Mouse (Mus musculus) thymus, postnatal 14 days (tissue): Measurements from ENCODE around the gene Lect2.
A peak's percentile ranks its signal among the peaks of the same experiment; 100 is the strongest.

ENCODE experiments used
- DNase-seq: peaks from one replicate; pipeline ENCODE4 v3.0.0; 2021

Lect2 gene

DNA sequence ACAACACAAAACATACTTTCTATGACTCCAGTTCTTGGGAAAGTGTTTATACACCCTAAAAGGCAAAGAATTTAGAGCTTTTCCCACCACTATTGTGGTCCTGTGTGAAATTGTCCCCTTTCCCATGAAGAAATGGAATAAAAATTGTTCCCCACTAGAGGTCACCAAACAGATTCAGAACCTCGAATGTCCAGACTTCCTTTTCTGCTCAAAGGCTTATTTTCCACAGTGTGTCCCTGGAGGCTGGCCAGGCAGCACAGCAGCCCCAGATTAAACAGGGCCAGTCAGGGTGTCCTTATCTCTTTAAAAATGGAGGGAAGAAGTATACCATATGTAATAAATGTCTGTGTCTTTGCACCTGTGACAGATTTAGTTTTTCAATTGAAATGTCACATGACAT, 7.7 kb upstream of the Lect2 start:
- DNase-seq = no peak

- peak; percentile 64 for DNase-seq
Measured at GRCm38 (mm10) chr13:56554409-56554808, 6.1 kb upstream of the Lect2 start.

DNA sequence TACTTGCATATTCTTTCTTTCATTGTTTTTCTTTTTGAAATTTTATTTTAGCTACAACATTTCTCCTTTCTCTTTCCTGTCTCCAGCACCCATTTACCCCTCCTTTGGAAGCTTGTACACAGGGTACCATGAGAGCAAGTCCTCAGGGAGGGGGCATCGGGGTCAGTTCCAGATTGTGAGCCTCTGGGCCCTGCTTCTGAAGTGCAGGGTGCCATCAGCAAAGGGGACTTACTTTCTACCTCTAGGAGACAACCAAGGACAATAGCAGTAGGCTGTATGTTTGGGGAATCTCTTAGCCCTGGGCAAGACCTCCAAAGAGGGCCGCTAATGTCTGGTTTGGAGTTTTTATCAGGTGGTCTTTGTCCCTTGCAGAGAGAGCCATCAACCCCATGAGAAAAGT, 5.6 kb upstream of the Lect2 start:
- no peak for DNase-seq

GRCm38 (mm10) chr13:56551661-56552060, 3.4 kb upstream of the Lect2 start:
- no peak for DNase-seq

DNA sequence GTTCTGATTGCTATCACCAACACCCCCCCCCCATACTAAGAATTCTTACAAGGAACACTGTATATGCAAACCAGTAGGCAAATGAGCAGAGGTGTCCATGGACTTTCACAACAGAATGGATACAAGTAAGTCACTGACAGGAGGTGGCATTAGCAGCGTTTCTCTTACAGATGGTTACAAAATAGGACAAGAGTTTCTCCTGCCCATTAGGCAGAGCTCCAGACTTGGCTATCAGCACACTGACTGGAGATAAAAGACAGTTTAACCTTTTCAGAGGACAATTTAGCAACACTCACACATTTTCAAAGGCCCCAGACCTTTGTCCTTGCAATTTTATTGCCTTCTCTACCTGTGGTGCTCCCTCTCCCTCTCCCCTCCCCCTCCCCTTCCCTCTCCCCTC, 2.3 kb upstream of the Lect2 start:
- DNase-seq = no peak

DNA sequence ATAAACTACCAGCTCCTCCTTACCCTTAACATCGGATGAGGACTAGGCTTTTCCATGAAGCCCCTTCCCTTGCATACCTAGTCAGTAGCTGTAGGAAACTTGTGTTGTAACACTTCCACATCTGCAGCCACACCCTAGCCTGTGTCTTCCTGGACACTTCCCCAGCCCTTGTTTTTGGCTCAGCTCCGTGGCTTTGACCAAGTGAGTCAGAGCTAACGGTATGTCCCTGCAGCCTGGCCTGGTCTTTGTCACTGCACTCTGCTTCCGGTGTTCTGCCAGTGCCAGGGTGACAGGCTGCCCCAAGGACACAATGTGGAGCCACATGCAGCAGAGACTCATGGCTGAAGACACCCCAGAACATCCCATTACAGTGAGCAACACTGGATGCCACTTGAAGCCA, 1.1 kb upstream of the Lect2 start:
- DNase-seq = no peak

DNA sequence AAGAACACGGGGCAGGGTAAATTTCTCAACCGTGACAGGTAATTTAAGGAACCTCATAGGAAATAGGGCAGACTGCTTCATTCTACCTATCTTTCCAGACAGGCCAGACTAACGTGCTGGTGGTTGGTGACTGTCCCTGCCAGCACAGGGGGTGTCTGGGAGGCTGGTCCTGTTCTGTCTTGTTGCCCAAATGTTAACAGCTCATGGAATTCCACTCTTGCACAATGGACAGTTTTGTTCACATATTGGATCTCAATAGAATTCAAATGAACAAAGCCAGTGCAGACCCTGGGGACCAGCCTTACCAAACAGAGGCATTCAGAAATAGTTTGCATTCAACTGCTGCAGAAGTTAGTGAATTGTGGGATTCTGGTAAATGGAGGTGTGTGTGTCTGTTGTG, 3.3 kb downstream of the Lect2 start:
- DNase-seq = no peak

- DNase-seq = no peak
Measured at GRCm38 (mm10) chr13:56543805-56544204, 4.5 kb downstream of the Lect2 start.

DNA sequence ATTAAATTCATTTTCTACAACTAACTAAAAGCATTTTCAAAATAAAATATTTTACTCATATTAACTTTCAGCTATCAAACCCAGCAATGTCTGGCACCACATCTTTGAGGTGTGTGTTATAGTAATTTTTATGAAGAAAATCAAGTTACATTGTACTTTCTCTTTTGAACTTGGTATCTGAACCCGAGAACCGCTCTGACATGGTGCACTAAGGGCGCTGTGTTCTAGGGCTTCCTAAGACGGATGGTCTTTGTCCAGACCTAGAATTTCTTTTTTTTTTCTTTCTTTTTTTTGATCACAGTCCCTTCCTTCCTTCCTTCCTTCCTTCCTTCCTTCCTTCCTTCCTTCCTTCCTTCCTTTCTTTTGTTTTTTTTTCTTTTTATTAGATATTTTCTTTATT, 8.5 kb downstream of the Lect2 start:
- DNase-seq = peak; percentile 50

GRCm38 (mm10) chr13:56537026-56537425, 11.3 kb downstream of the Lect2 start:
- DNase-seq = no peak

DNA sequence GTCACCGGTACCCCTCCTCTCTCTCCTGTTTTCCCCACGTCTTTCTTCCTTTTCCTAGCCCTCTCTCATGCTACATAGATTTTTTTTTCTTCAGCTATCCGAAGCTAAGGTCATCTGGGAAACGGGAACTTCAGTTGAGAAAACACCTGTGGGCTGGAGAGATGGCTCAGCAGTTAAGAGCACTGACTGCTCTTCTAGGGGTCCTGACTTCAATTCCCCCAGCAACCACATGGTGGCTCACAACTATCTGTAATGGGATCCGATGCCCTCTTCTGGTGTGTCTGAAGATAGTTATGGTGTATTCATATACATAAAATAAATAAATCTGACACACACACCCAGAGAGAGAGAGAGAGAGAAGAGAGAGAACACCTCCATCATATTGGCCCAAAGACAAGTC, 12.7 kb downstream of the Lect2 start:
- DNase-seq = peak; percentile 51

DNA sequence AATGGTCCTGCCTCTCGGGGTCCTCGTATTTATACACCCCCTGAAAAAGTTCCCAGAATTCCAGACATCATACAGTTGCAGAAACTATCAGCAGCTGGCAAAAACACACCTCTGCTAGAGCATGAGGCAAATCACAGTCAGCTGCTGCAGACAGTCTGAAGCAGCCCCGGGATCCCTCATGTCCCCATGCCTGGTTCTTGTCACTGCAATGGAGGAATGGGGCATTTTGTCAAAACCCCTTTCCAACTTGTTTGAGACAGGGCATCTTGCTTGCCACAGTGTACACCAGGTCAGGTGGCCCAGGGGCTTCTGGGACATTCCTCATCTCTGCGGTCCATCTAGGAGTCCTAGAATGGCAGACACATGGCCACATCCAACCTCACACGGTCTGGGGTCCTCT, 13.4 kb downstream of the Lect2 start:
- no peak for DNase-seq

GRCm38 (mm10) chr13:56529685-56530084, 18.6 kb downstream of the Lect2 start:
- no peak for DNase-seq

GRCm38 (mm10) chr13:56529031-56529430, 19.3 kb downstream of the Lect2 start:
- no peak for DNase-seq

DNA sequence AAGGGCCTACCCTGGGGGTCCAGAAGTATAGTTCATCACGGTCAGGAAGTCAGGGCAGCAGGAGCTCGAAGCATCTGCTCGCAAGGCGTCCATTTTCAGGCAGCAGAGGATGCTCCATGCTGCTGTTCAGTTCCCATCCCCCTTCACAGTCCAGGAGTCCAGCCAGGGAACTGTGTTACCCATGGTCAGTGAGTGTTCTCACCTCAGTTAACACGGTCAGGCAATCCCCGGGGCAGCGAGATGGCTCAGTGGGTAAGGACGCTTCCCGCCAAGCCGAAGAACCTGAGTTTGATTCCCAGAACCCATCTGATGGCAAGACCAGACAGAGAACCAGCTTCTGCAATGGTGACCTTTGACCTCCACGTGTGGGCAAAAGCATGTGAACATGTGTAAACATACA, 20.0 kb downstream of the Lect2 start:
- DNase-seq = no peak

- DNase-seq = no peak
Measured at GRCm38 (mm10) chr13:56527846-56528245, 20.5 kb downstream of the Lect2 start.

- no peak for DNase-seq
Measured at GRCm38 (mm10) chr13:56526871-56527270, 21.4 kb downstream of the Lect2 start.

- DNase-seq = no peak
Measured at GRCm38 (mm10) chr13:56522821-56523167, 25.5 kb downstream of the Lect2 start.

DNA sequence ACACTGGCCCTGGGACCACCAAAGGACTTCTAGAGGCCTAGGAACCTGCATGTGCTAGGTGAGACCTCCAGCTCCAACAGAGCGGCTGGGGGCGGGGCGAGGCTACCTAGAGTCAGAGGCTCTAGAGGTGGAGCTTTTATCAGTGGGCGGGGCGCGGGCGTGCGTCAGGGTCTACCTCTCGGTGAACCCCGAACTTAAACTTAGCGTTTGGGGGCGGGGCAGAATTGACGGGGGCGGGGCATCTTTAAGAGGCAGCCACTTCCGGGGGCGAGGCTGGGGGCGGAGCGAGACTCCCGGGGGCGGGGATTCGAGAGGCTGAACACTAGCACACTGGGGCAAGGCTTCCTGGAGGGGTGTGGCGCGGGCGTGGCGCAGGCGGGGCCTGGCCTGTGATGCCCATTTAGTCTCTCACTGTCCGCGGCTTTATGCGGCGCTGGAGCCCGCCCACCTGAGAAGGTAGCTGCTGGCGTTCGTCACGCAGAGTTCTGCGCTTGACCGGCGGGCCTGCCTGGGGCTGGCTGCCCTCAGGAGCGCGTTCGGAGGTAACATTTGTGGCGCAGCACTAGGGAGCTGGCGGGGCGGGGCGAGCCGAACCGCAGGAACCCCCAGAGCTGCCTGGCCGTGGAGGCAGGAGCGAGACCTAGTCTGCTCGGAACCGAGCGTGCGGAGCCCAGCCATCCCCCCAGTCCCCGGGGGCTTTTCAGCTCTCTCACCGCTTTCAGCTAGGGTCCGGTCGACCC, 26.1 kb downstream of the Lect2 start, which contains the start of gene Fbxl21:
Fbxl21 (plus strand) TSS at position 392 of the 740 bp plus-strand sequence.
- peak; percentile 95 for DNase-seq

GRCm38 (mm10) chr13:56516816-56517215, 31.5 kb downstream of the Lect2 start:
- DNase-seq = no peak

DNA sequence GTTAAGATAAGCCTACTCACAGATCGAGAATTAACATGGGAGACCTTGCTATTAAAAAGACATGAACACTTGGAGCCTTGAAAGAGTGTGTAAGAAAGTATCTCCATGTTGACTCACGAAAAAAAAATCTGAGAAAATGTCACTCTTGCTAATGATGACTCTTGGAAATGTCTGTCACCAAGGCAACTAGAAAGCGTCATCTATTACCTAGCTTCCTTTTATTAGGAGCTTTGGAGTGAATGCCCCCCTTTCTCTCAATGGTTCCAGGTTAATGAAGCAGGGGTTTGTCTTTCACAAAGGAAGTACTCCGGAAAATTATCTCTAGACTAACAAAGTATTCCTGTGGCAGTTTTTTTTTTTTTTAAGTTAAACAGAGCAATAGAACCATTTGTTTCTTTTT, 32.0 kb downstream of the Lect2 start:
- DNase-seq = no peak

DNA sequence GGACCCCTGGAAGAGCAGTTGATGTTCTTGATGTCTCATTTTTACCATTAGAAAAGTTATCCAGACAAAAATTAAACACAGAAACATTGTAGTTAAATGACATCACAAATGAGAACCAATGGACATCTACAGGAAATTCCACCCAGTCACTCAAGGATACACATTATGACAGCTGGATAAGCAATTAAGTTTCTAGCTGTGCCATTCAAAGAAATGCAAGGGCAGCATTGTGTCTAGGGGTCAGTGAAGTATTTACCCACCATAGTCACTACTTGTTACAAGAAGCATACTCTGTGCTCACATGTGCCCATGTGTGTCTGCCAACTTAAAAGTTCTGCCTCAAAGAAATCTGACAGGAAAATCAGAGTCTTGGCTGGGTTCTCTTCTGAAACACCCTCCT, 34.7 kb downstream of the Lect2 start:
- DNase-seq = no peak

DNA sequence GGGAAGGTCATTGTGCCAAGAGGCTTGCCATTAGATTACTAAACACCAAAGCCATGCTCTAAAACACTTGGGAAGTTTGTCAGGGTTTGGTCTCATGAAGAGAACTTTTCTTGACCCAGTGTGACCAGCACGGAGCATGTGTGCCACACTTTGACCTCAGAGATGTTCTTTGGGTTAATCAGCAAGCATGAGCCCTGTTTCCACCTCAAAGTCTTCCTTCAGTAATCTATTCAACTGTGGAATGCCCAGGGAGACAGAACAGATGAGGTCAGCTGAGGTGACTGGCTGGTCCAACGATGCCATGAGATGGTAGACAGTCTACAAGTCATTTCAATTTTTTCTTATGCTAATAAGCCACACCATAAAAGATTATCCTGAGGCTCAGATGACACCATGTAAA, 38.5 kb downstream of the Lect2 start:
- no peak for DNase-seq

DNA sequence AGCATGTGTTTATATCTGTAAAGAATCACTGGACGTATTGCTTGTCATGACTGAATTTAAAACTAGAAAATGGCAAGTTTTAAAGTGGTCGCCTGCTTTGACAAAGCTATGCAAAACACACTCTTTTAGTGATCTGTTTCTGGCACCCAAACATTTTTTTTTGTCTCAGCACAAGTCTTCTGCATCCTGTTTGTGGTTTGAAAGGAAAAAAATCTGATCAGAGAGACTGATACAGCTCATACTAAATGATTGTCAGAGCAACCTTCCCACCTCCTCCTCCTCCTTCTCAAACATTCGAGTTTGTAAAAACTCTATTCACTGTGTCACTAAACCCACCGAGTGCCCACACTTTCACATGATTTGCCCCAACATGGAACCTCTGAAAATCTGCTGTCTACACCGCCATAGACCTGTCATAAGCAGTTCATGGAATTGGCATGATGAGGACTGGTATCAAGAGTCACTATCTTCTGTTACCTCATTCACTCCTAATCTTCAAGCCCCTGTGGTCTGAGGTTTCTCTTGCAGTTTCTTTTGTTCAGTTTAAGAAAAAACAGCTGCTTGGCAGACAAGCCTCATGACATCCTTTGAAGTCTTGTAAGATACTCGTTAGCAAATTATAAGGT, 41.3 kb downstream of the Lect2 start:
- DNase-seq = peak; percentile 56

DNA sequence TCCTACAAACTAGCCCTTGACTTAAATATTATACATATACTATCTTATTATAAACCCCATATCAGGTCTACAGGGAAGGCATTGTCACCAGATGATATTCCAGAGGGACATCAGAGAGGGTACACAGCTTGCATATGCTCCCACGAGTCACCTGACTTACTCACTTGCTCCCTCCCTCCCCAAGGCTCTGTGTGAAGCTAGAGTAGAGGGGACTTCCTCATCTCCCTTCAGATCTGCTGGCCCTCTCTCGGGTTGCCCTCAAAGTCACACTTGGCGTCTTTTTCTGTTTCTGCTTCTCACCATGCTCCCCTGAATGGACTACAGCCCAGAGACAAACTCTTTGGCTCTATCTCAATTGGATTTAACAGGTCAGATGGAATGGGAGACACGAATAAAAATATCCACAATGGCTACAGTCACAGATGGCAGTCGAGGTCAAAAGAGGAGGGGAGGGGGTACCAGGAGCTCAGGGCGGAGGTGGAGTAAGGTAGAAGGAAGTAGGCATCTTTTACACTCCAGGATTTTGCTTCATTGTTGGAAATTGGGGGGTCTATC, 46.4 kb downstream of the Lect2 start:
- DNase-seq = no peak
